Mouse (Mus musculus) forebrain, embryonic 16.5 days (tissue): ENCODE data around the gene Acad11. TPM values are rescaled to one million over a fixed set of nuclear protein-coding genes. Genes with fewer than 3 reads are reported as not detected.

ENCODE experiments used
- ATAC-seq: fragments of 200-750 bp; cut with Nextera tagmentation; 2 replicates; pipeline ENCODE4 v1.8.0; 2017; ENCODE audit warnings: mild to moderate bottlenecking, moderate library complexity
- H3K27ac ChIP-seq: fragments of 300-500 bp; sonication (generic); 2 replicates; pipeline ENCODE4 v1.5.1; 2014; ENCODE audit warnings: low read length, control low read depth
- H3K27me3 ChIP-seq: fragments of 300-500 bp; sonication (generic); replicated peaks from 2 replicates; pipeline ENCODE4 v1.6.1; 2014; ENCODE audit warnings: low read length; ENCODE audit not compliant: control insufficient read depth, insufficient read depth
- H3K36me3 ChIP-seq: fragments of 300-500 bp; sonication (generic); 2 replicates; pipeline ENCODE4 v1.6.1; 2014; ENCODE audit not compliant: control insufficient read depth, insufficient read depth
- H3K4me1 ChIP-seq: fragments of 300-500 bp; sonication (generic); replicated peaks from 2 replicates; pipeline ENCODE4 v1.6.1; 2014; ENCODE audit warnings: low read length; ENCODE audit not compliant: control insufficient read depth, insufficient read depth
- H3K4me2 ChIP-seq: fragments of 300-500 bp; sonication (generic); 2 replicates; pipeline ENCODE4 v1.6.1; 2014; ENCODE audit warnings: mild to moderate bottlenecking, low read length, control low read depth
- H3K4me3 ChIP-seq: fragments of 300-500 bp; sonication (generic); replicated peaks from 2 replicates; pipeline ENCODE4 v1.5.1; 2014; ENCODE audit warnings: mild to moderate bottlenecking, low read length, control low read depth
- H3K9ac ChIP-seq: fragments of 300-500 bp; sonication (generic); replicated peaks from 2 replicates; pipeline ENCODE4 v1.6.1; 2014; ENCODE audit warnings: low read depth, low read length, control low read depth
- H3K9me3 ChIP-seq: fragments of 300-500 bp; sonication (generic); 2 replicates; pipeline ENCODE4 v1.6.1; 2016; ENCODE audit warnings: low read length; ENCODE audit not compliant: control insufficient read depth
- WGBS: fragments of 180-500 bp; shearing (Covaris S2); extraction: QIAGEN DNeasy Blood & Tissue Kit; methylation state at CpG from one replicate; pipeline ENCODE4 v1.1.7; 2014; 5-methylcytosine and 5-hydroxymethylcytosine counted together
- polyA plus RNA-seq: library from polyadenylated mRNA; unstranded; fragments of >200 nt; fragmentation: Nextera tagmentation; extraction: Ambion mirVana; gene quantifications from 2 replicates; pipeline ENCODE4 v1.2.1, GENCODE M21; 2015

Acad11 gene
- polyA plus RNA-seq, 1 experiment from 2014 or later, result 6.0 TPM

DNA sequence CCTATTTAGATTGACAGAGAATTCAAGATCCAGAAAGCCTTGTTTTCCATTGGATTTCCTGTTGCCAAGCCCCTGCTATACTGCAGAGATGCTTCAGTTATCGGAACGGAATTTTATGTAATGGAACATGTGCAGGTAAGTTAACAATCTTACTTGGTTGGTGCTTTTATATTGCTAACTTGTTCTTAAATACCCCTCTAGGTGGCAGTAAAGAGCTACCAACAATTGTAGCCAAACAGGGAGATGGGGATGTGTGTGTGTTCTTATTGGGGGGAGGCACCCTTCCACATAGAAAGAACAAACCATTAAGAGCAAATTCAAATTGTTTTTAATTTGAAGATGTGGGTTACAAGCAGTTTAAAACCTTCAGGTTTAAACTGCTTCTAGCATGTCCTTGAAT, 12.6 kb downstream of the Acad11 start:
- H3K9me3 ChIP-seq, result no peaks in the 10 kb centered on the region
- H3K4me1 ChIP-seq, result no peaks in the 10 kb centered on the region
- no peaks in the 10 kb centered on the region for H3K27me3 ChIP-seq
- H3K4me3 ChIP-seq, result no peak overlapping the region
- no peak overlapping the region for H3K4me2 ChIP-seq
- ATAC-seq, result no peak
- WGBS, result 63% methylated on average over 2 of the region's 2 CpGs
- H3K9ac ChIP-seq, result no peak overlapping the region
- no peak overlapping the region for H3K27ac ChIP-seq
- H3K36me3 ChIP-seq, result no peaks in the 10 kb centered on the region

DNA sequence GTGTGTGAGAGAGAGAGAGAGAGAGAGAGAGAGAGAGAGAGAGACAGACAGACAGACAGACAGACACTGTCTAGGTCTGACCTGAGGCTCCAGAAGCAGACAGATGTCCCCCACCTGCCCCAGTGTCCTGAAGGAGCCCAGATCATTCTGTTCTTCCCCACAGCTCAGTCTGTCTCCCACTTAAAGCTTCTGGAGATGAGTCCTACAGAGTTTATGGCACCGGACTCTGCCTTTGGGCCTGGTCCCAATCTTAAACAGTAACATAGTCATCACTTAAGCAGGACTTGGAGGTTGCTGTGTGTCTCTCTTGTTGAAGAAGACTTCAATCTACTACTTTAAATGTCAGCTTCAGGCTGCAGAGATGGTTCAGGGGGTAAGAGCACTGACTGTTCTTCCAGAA, 15.6 kb downstream of the Acad11 start:
- no peaks in the 10 kb centered on the region for H3K9me3 ChIP-seq
- no peaks in the 10 kb centered on the region for H3K4me1 ChIP-seq
- no peak overlapping the region for H3K4me3 ChIP-seq
- no peak overlapping the region for H3K27ac ChIP-seq
- H3K27me3 ChIP-seq, result no peaks in the 10 kb centered on the region
- no peaks in the 10 kb centered on the region for H3K36me3 ChIP-seq
- 96% methylated on average over 1 of the region's 1 CpGs for WGBS
- no peak overlapping the region for H3K9ac ChIP-seq
- ATAC-seq, result no peak
- H3K4me2 ChIP-seq, result no peak overlapping the region

DNA sequence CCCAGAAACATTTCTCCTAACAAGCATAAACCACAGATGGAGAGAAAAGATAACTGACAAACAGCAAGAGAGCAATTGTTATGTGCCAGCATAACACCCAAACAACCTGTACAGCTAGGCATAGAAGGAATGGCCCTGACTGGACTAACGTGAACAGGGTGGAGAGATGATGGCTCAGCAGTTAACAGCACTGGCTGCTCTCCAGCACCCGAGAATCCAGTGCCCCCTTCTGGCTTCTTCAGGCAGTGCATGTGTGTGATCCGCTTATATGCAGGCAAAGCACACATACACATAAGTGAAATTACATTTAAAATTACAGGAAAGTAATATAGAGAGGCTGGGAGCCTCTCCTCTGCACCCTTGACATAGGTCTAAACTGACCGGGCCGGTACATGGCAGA, 16.2 kb downstream of the Acad11 start:
- no peak overlapping the region for H3K9ac ChIP-seq
- H3K4me1 ChIP-seq, result no peaks in the 10 kb centered on the region
- 37% methylated on average over 5 of the region's 5 CpGs for WGBS
- no peaks in the 10 kb centered on the region for H3K27me3 ChIP-seq
- no peak overlapping the region for H3K4me2 ChIP-seq
- H3K4me3 ChIP-seq, result no peak overlapping the region
- no peaks in the 10 kb centered on the region for H3K36me3 ChIP-seq
- no peaks in the 10 kb centered on the region for H3K9me3 ChIP-seq
- H3K27ac ChIP-seq, result no peak overlapping the region
- ATAC-seq, result no peak

DNA sequence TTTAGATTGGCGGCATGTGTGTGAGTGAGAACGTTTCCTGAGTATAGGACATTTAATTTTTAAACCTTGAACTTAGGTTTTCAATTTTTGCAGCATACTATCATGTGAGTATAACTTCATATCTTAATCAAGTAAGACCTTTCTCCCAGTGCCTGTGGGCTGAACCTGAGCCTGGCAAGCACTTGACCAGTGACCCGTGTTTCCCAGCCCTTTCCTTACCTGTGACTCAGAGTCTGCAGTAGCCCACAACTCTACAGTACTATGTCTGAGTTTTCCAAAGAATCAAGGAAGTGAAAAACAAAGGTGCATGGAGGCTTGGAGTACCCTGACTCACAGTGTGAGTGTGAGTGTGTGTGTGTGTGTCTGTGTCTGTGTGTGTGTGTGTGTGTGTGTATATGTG, 16.9 kb downstream of the Acad11 start:
- ATAC-seq, result no peak
- H3K9ac ChIP-seq, result no peak overlapping the region
- no peaks in the 10 kb centered on the region for H3K27me3 ChIP-seq
- 82% methylated on average over 3 of the region's 3 CpGs for WGBS
- H3K9me3 ChIP-seq, result no peaks in the 10 kb centered on the region
- H3K36me3 ChIP-seq, result no peaks in the 10 kb centered on the region
- H3K27ac ChIP-seq, result no peak overlapping the region
- no peaks in the 10 kb centered on the region for H3K4me1 ChIP-seq
- no peak overlapping the region for H3K4me3 ChIP-seq
- no peak overlapping the region for H3K4me2 ChIP-seq

DNA sequence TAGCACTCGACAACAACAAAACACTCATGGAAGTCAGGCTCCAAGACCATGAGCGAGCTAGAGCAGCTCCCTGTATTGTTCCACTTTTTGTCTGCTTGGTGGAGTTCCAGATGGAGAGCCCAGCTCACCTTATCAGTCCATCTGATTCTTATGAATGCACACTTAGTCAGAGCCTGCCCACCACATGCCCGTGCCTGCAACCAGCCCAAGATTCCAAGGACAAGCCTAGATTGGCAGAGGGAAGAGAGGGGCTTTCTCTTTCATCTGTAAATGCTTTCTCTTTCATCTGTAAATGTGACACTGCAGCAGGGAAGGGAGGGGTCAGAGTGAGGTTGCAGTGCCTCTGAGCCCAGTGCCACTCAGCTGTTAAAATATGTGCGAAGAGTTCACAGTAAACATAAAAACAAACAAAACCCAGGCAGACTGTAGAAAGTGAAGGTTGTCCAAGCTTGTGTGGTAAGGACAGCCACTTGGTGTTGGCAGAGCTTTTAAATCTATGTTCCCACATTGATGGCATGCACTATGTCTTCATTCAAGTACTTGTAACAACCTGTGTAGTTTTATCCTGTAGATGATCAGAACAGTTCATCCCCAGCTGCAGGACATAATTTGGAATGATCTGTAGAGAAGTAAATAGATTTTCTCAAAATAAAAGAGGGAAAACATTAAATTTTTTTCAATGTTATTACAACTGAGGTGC, 22.7 kb downstream of the Acad11 start:
- WGBS, result 73% methylated on average over 4 of the region's 4 CpGs
- Histone ChIP-seq H3K4me1 (peaks cover 7% of the 10 kb centered on the region; the same call in 1 of the 2 replicates), H3K9ac (no peak overlapping the region), H3K27ac (no peak overlapping the region), H3K9me3 (no peaks in the 10 kb centered on the region), H3K27me3 (no peaks in the 10 kb centered on the region), H3K4me2 (no peak overlapping the region), H3K4me3 (no peak overlapping the region), H3K36me3 (no peaks in the 10 kb centered on the region)
- ATAC-seq, result no peak

DNA sequence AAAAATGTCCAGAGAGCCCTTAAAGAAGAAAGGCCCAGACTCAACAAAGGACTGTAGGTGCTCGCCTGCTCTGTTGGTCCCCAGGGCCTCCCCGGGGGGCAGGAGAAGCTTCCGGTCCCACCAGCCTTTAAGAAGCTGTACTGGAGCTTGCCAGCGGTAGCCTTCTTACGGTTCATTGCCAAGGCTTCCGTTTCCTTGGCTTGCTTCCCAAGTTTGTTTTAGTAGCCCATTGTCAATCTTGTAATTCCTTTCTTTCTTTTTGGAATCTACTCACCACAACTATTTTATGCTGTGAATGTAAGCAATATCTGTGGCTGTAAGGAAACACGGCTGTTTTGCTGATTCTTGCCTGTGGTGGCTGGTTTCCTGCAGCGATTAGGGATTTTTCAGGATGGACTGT, 25.4 kb downstream of the Acad11 start:
- Histone ChIP-seq H3K27me3 (no peaks in the 10 kb centered on the region), H3K4me3 (no peak overlapping the region), H3K9ac (no peak overlapping the region), H3K27ac (no peak overlapping the region), H3K36me3 (no peaks in the 10 kb centered on the region), H3K4me1 (peaks cover 7% of the 10 kb centered on the region; the same call in 1 of the 2 replicates), H3K9me3 (no peaks in the 10 kb centered on the region), H3K4me2 (no peak overlapping the region; the same call in 1 of the 2 replicates)
- ATAC-seq, result 0 out of 2 replicates have a peak, but pooled peaks have one; percentile 40
- 19% methylated on average over 8 of the region's 8 CpGs for WGBS

DNA sequence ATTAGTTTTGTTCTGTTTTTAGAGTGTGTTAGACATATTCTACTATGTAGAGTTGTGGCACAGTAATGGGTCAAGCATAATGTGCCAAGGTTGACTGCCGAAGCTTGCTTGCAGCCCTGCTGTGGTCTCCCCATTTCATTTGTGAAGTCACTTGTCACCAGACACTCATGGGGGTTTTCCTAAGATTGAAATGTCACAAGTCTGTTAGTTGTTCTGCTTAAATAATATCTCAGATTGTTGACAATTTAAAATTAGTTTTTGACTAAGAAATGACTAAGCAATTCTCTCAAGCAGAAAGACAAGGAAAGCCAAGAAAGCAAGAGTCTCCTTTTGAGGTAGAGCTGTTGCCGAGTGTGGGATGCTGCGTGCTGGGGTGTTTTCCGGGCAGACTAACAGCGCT, 29.8 kb downstream of the Acad11 start:
- ATAC-seq, result no peak
- WGBS, result 92% methylated on average over 5 of the region's 5 CpGs
- Histone ChIP-seq H3K27me3 (no peaks in the 10 kb centered on the region), H3K4me1 (peaks cover 7% of the 10 kb centered on the region; the same call in 1 of the 2 replicates), H3K4me2 (no peak overlapping the region), H3K4me3 (no peak overlapping the region), H3K9ac (no peak overlapping the region), H3K9me3 (no peaks in the 10 kb centered on the region), H3K27ac (no peak overlapping the region), H3K36me3 (no peaks in the 10 kb centered on the region)

DNA sequence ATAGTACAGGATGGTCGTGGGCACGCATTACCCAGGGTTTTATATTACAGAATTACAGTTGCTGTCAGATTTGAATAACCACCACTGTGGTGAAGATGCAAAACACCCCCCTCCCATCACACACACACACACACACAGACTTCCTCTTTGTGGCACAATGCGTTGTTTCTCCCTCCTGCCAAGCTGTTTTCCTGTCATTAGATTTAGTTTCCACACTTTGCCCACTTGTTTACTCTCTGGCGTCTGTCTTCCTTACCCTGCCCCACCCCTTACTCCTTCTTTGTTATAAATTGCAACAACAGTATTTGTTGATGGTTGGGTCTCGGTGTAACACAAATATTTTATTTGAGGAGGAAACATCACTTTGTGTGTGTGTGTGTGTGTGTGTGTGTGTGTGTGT, 35.1 kb downstream of the Acad11 start:
- Histone ChIP-seq H3K27me3 (no peaks in the 10 kb centered on the region), H3K4me2 (no peak overlapping the region), H3K4me3 (no peak overlapping the region), H3K9ac (no peak overlapping the region), H3K4me1 (no peaks in the 10 kb centered on the region; the same call in 1 of the 2 replicates), H3K36me3 (no peaks in the 10 kb centered on the region), H3K9me3 (no peaks in the 10 kb centered on the region), H3K27ac (no peak overlapping the region)
- 74% methylated on average over 5 of the region's 5 CpGs for WGBS
- ATAC-seq, result no peak

DNA sequence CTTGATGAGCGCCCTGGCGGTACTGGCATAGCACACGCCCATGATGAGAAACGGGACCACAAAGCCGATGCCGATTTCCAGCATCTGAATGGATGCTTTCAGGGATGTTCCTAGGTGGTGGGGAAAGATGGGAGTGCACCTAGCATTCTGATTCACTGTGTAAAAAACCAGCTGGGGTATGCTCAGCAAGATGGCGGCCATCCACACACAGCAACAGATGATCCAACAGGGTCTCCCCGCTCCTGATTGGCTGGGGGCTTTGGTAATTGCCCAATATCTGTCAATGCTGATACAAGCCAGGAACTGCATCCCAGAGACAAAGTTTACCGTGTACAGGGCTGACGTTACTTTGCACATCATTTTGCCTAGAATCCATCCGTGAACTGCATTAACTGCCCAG, 35.9 kb downstream of the Acad11 start:
- no peak overlapping the region for H3K27ac ChIP-seq
- no peaks in the 10 kb centered on the region for H3K27me3 ChIP-seq
- no peaks in the 10 kb centered on the region; the same call in 1 of the 2 replicates for H3K4me1 ChIP-seq
- no peak overlapping the region for H3K4me2 ChIP-seq
- H3K4me3 ChIP-seq, result no peak overlapping the region
- WGBS, result 94% methylated on average over 11 of the region's 11 CpGs
- no peaks in the 10 kb centered on the region for H3K36me3 ChIP-seq
- ATAC-seq, result no peak
- no peaks in the 10 kb centered on the region for H3K9me3 ChIP-seq
- no peak overlapping the region for H3K9ac ChIP-seq

DNA sequence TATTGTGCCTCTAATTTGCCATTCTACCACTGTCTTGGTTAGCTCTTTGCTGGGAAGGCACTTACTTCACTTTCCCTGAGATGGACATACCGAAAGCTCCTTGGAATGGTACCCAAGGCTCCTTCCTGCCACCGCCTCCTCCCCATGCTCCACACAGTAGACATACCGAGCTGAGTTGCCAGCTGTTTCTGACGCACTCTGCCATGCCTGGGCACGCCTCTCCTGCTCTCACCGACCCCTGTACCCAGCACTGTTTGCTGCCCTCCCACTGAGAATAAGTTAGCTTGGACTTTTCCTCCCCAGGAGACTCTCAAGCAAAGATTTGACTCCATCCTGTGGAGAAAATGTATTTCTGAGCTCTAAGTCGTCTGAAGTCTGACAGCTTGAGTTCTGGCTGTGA, 37.6 kb downstream of the Acad11 start:
- Histone ChIP-seq H3K36me3 (no peaks in the 10 kb centered on the region), H3K27ac (no peak overlapping the region), H3K4me3 (no peak overlapping the region), H3K9me3 (no peaks in the 10 kb centered on the region), H3K9ac (no peak overlapping the region), H3K27me3 (no peaks in the 10 kb centered on the region), H3K4me2 (no peak overlapping the region), H3K4me1 (no peaks in the 10 kb centered on the region; the same call in 1 of the 2 replicates)
- no peak for ATAC-seq
- WGBS, result 48% methylated on average over 7 of the region's 7 CpGs
